Mouse (Mus musculus): Measurements from ENCODE around the gene Mpdz. TPM values are rescaled to one million over a fixed set of nuclear protein-coding genes. Genes with fewer than 3 reads are reported as not detected.

The Mpdz gene
- 10 to 100 TPM; 49.8 to 50.4 TPM for total RNA-seq (2021)

DNA sequence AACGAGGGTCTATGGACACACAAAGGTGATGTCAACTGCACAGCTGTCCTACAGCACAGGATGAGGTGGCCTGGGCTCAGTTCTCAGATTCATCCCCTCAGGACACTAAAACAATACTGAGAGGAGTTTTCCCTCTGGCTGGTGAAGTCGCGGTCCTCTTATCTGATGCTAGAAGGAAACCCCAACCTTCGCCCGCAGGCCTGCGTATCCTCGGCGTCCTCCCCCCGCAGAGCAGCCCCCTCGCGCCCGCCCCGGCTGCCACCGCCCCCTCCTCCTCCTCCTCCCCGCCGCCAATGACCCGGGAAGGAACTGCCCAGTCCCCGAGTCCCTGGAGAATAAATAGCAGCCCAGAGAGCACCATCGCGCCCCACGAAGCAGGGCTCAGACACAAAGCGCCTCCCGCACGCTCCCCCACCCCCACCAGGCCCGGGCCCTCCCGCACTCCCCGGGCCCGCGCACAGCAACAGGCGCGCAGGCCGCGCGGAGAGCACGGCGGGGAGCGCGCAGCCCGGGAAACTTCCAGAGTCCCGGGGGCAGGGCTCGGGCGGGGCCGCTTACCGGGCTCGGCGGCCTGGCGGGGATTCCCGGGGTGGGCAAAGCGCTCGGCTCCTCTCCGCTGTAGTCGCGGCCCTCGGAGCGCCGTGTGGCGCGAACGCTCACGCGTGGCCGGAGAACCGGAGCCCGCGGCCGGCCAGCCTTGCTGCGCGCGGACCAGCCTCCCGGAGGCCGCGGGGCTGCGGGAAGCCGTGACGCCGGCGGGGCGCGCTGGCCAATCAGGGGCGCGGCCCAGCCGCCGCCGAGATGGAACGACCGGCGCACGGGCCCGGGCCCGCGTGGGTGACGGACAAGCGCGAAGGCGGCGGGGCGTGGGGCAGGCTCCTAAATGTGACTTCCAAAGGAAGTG is at the start of gene Mpdz:
Mpdz (minus strand) TSS at position 738 of the 904 bp plus-strand sequence.
- peak; percentile 75 for DNase-seq

DNA sequence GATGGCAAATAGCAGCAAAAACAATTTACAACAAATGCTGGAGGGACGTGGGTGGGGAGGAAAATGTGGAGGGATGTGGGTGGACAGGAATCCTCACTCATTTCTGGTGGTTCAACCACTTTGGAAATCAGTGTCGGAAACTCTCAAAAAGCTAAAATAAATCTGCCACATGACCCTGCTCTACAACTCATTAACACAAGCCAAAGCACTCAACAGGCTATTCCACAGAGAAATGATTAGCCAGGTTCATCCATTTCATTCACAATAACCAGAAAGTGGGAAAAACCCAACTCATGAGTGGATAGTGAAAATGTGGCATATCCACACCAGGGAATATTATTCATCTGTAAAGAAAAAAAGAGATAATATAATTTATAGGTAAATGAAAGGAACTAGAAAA is 47.9 kb upstream of the Mpdz start:
- DNase-seq = no peak

DNA sequence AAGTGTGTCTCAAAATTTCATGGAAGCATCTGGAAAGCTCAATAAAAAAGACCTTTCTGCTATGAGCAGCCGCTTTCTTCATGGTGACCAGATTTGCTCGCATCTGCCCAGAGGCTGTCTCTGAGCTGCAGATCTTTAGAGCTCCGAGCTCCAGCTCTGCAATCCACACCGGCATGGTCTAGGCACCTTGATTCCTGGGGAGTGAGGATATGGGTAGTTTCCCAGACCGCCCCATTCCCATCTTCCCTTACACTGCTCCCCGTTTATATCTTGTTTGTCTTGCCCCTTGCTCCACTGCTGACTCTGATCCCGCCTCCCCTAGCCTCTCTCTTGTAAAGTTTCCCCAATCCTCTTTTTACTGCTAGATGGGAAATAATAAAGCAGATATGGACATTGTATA is 42.0 kb upstream of the Mpdz start:
- DNase-seq = no peak

DNA sequence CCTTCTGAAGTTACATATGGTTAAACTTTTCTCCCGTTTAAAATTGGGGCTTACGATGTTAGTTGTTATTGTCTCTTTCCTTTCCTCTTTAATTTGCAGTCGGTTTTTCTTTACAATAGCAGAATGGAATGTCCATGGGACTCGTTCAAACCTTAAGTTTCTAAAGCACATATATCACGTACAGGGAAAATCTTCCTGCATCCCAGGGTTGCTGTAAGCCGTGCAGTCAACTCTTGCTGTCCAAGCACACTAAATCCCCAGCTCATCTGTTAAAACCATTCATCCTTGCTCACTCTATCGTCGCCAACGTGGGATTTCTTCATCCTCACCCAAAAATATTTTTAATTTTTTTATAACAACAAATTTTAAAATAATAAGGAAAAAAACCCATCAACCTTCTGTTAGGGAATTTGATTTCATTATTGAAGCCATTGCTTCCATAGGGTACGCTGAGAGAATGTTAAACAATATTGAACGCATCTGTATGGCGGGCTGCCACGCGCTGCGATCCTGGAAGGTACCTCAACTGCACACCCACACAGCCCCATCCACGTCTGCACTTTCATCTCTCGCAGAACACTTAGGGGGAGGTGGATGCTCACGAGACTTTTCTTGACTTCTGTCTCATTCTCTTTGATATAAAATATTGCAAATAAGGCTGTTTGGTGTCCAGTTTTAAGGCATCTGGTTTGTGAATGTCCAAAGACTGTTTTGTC is 41.4 kb upstream of the Mpdz start:
- DNase-seq = peak; percentile 7

DNA sequence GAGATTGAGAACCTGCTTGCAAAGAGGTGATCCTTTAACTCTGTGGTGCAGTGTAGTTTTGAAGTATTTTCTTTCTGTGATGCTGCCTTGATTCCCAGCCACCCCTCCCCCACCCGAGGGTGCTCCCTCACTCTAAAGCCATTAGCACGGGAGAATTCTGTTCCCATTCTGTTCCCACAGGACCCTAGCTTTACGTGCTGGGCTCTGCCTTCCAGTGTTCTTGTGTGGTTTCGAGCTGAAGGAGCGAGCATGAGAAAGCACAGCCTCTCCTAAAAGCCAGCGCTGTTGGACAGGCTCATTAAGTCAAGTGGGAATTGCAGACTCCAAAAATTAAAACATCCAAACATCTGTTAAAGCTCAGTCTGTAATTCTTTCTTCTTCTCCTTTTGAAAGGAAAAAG is 40.5 kb upstream of the Mpdz start:
- DNase-seq = peak; percentile 23

DNA sequence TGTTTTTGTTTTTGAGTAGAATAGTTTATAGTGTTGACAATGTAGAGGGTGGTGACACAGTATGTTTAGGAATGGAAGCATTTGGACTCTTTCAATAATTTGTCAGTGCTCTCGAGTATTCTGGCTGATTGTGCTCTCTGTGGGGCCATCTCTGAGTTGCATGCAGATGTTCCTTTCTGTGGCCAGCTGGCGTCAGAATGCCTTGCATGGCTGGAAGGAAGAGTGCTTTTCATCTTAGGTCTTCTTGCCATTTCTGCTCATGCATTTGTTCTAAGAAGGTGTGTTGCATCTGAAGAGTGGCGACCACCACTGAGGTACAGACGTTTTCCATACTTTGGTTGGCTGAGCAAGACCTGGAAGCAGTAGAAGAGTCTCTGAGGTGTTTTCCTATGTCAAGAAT is 24.2 kb upstream of the Mpdz start:
- DNase-seq = no peak

DNA sequence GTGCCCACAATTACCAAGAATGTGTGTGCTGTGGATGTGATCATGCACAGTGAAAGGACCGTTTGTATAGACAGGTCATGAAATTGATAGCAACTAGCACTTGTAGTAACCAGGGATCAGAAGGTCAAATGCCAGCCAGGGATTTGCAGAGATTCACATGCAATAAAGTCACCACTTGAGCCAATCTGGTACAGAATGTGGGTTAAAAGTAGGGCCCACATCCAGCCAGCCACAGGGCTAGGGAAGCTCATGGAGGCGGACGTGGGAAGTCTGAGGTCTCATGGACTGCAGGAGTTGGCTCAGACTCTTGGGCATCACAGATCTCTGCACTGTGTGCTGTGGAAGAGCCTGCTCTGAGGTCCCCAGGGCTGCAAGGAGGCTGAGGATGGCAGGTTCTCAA is 22.6 kb upstream of the Mpdz start:
- no peak for DNase-seq

DNA sequence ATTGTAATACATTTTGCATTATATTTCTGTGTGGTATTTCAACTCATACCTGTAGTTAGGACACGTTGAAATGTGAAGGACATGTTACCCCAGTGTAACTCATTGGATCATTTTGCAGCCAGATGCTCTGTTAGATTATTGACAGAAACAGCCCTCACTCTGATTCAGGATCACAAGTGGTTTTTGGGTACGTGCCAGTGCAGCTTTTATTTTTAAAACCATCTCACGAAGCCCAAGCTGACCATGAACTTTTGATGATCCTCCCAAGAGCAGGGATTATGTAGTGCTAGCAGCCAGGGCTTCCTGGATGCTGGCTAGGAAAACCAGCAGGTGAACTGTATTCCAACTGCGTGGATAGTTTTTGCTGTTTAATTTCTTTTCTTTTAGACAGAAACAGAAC is 19.6 kb upstream of the Mpdz start:
- no peak for DNase-seq

DNA sequence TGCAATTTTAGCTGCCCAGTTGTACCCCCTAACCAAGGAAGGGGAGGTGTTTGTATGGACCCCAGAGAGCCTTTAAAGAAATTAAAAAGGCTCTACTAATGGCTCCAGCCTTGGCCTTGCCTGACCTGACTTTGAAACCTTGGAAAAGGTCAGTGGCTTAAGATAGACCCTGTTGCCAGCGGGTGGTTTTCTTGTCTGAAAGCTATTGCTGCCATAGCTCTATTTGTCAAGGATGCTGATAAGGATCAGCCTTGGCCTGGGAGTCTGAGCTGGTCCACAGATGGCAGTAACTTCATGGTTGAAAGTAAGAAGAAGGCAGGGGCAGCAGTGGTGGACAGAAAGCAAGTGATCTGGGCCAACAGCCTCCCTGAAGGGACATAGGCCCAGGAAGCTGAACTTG is 16.3 kb upstream of the Mpdz start:
- DNase-seq = no peak

DNA sequence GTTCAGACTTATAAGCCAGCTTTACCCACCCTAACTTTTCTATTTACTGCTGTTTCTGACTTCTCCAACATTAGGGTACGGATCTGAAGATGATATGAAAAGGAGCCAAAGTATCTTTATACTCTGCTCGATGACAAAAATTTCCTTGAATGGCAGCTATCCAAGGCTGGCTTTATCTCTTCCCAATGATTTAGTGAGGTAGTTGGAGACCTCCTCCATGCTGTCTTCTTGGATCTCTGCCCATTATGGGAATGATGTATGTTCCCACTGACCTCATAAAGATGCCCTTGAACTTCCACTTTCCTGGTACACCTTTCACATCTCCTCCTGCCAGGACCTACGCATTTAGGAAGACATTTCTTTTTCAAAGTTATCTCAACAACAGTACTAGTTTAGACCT is 11.2 kb upstream of the Mpdz start:
- no peak for DNase-seq

DNA sequence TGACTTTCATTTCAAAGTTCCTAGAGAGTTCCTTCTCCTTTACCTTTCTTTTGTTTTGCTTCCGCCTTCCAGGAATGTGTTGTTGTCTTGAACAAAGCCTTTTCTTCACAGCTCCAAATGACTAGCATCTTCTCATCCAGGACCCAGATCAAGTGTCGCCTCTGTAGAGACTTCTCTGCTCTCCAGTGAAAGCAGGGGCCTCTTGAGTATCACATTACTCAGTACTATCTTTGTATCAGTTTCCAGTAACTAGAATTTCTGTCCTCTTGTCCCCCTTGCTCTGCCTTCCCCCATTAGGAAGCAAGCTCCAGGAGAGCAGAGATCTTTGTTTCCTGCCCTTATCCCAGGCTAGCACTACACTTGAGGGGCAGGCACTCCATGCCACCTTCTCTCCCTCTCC is 9.6 kb upstream of the Mpdz start:
- DNase-seq = no peak

DNA sequence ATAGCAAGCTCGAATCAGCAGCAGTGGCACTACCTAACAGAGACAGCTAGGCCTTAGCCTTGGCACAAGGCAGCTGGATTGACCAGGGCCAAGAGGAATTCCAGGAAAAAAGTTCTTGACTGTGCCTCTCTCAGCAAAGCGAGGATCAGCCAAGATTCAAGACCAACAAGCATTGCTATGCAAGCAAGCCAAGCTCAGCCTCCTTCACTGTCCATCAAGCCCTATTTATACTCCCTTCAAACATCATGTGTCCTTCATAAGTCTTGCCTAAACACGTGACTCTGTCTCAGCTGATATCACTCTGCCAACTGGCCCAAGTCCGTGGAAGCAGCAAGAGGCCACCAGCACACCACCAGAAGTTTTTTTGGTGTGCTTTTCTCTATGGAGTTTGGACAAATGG is 6.8 kb upstream of the Mpdz start:
- DNase-seq = no peak

DNA sequence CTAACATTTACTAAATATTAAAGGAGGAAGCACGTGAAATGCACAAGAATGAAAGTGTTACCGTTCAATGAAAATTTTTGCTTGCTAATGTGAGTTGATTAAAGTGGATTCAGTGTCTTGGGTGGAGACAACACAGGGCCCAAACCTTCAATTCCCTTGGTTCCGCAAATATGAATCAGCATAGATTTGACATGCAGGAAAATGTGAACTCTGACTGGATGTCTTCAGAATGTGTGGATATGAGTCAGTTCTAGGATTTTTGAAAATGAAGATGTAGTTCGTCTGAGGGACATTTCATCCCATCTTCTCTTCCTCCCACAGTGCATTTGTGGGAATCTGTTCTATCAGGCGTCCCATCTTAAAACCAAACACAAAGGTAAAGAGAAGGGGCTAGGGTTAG is 951 bp upstream of the Mpdz start:
- DNase-seq = no peak

DNA sequence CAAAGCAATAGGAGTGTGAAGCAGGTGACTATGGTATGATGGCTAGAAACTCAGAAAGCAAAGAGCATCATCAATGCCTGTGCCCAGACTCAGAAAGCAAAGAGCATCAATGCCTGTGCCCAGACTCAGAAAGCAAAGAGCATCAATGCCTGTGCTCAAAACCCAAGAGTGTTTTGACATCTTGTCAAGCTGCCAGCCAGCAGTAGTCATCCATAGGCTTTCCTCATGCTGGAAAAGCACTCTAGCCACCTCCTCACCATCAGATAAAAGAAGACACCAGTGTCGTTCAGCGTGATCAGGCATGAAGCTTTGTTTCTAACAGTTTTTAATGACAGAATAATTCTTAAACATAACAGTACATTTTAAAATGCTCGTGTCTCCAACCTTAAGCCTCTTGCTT is 8.7 kb downstream of the Mpdz start:
- no peak for DNase-seq

DNA sequence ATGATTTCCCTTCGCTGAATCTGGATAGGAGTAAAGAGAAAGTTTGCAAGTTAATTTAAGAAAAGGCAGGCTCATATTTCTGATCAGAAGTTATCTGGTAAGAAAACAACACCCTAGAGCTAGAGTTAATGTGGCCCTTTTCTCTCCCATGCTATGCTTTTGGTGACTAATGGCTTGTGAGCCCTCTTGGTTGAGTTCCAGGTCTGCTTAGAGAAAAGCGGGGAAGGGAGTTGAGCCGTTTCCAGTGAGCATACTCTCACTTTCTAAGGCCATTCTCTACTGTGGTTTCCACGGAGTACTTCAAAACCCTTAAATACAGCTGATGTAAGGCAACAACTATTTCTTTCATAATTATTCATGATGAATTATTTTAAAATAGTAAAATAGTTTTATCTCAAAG is 11.8 kb downstream of the Mpdz start:
- no peak for DNase-seq

DNA sequence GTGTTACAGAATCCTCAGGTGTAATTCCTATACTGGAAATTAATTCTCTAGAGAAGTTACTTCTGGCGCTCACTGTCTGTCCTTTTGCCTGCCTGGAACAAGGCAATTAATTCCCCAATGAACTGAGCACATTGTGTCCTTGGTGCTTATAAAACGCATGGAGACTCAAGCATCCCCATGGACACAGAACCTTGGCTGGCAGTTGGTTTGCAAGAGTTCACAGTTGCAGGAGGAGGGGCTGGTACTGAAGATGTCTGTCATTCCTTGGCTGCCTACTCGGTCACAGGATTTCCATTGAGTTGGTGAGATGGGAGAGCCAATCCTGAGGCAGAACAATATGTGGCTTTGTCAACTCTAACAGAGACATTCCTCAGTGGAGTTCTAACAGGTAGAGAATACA is 12.5 kb downstream of the Mpdz start:
- no peak for DNase-seq

DNA sequence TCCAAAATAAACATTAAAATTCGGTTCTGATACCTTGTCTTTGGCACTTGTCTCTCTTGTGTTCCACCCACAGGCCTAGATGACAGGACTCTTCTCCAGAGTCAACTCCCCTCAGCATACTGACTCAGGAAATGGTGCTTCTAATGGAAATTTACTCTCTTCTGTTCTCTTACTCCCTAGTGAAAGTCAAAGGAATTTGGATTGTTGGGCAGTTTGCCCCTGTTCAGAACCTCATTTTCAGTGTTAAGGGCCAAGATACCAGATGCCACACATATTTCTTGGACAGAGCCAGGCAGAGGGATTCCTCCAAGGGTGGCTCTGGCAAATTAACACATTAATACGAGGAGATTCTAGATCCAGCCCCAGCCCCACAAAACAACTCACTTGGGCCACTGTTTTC is 12.9 kb downstream of the Mpdz start:
- no peak for DNase-seq

DNA sequence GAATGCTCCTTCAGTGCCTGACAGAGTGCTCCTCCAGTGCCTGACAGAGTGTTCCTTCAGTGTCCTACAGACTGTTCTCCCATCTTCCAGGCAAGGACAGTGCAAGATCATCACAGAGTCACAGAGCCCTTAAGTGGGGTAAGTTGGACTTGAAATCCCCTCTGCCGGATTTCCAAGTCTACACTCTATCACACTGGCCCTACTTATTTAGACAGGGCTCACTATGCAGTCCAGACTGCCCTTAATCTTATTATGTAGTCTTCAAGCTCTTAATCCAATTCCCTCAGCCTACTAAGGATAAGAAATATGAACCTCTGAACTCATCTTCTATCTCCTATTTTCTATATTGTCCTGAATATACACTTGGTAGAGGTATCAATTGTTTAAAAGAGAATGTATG is 19.1 kb downstream of the Mpdz start:
- no peak for DNase-seq

DNA sequence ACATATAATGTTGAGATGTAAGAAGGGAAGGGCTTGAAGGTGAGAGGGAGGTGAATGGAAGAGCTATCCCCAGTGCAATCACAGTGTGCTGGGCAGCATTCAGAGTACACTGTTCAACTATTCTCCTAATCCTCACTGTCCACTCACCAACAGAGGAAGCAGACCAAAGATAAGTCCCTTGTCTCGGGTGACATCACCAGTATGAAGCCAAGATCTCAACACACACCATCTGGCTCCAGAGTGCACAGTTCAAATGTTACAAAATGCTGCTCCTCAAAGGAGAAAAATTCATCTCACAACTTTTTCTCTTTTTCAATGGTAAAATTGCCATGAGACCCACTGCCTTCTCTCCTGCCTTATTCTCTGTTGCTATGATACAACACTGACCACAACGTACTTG is 21.0 kb downstream of the Mpdz start:
- no peak for DNase-seq

DNA sequence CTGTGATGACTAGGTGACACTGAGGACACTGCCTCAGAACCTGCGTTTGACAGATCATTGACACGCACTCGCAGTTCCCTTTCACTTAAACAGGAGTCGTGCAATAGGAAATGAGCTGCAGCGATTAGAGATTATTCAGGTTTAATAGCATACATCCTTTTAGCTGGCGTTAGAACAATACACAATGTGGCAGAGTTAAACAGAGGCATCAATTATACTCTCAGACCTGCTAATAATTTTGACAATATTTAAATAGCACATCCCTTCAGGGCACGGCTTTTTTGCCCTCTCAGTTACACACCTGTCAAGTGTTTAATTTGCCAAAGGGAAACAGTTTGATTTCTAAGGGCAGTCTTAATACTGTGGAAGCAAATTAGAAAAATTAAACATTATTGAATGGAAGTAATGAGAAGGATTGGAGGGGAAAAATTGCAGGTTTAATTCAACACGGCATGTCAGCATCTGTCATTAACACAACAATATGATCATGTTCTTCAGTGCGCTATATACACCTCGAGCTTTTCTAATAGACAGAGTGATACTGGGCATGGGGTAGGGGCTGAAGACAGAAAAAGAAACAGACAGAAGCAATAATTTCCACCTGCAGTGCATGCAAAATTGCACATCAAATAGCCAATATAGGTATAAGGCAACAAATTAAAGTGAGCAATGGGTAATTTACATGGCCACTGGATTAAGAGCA is 27.1 kb downstream of the Mpdz start:
- no peak for DNase-seq

DNA sequence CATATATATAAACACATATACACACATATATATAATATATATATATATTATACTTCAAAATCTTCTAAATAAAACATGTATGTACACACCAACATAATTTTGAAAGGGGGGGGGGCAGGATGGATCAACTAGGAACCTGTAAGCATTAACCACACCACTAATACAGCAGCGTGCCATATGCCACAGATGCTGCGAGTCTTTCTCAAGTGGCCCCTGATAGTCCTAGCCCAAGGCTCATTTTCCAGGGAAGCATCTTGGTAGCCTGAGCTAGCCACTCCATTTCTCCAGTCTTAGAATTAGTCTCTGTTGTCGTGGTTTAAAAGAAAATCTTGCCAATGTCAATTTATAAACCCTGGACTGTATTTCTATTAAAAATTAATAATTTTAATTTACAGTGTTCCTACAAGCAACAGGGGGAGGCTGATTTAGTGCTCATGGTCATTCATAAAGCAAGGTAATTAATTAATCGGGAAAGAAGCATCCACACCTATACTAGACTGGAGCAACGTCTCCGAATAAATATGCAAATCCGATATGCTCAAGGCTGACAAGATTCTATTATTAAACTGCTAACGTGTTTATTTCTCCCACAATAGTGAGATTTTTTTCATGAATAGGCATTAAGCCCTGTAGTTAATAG is 27.8 kb downstream of the Mpdz start:
- DNase-seq = no peak

DNA sequence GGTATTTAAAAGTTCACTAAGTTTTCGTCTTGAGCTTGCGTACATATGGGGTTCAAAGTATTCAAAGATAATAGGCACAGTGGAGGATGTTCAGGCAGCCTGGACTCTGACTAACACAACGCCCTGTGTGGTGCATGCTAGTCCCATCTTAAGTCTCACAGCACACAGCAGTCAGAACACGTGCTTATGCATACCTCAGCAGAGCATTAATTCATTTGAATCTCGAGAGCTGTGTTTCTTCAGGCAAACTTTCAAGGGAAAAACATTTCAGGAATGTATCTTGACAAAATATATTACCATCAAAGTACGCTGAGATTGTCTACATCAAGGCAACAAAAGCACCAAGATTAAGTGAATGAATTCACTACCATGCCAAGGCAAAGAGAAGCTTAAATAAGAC is 45.7 kb downstream of the Mpdz start:
- no peak for DNase-seq

DNA sequence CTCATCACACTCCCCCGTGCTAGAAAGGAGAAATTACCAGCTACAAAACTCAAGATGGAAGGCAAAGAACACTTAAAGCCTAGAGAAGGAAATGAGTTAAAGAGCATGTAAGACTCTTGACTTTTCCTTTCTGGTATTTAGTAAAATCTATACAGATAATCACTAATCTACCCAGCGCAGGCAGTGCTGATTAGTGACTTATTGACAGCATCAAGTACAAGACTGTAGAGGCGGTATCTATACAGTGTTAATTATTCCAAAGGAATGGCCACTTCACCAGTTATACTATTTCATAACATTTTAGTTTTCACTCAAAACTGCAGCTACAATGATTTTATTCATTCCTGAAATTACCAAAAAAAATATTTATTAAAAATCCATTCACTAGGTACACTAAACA is 49.7 kb downstream of the Mpdz start:
- no peak for DNase-seq
